Mouse (Mus musculus): ENCODE data around the gene Slc25a12.

Gene Slc25a12

DNA sequence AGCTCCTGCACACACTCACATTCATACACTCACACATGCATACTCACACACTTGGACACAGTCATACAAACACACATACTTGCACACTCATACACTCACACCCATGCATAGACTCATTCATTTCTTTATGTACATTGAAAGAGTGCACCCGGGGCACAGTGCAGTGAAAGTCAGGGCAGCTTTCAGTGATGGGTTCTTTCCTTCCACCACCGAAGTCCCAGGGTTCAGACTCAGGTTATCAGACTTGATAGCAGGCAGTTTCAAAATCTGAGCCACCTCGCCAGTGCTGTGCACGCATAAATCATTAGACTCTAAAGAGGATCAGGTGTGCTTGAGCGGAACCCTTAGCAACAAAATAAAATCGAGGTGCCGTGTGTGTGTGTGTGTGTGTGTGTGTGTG lies 17.4 kb downstream of the Slc25a12 start:
- no peak for DNase-seq (ENCODE audit: low spot score in 2 of 2)

DNA sequence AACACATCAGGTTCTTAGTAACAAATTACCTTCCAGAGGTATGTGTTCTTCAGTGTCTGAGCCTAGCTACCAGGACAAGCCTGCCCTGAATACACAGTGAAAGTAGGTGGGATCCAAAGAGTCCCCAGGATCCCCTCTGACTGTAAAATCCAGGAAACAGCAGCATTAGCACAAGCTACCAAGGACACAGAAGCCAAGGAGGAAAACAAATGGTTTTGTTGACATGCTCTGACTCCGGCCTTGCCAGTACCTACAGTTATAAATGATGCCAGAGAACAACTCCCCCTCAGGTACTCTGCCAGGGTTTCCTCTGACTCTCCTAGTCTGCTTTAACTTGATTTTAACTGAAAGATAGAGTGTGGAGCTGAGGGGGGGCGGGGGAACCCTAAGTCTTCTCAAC lies 18.0 kb downstream of the Slc25a12 start:
- no peak for DNase-seq (ENCODE audit: low spot score in 2 of 2)

DNA sequence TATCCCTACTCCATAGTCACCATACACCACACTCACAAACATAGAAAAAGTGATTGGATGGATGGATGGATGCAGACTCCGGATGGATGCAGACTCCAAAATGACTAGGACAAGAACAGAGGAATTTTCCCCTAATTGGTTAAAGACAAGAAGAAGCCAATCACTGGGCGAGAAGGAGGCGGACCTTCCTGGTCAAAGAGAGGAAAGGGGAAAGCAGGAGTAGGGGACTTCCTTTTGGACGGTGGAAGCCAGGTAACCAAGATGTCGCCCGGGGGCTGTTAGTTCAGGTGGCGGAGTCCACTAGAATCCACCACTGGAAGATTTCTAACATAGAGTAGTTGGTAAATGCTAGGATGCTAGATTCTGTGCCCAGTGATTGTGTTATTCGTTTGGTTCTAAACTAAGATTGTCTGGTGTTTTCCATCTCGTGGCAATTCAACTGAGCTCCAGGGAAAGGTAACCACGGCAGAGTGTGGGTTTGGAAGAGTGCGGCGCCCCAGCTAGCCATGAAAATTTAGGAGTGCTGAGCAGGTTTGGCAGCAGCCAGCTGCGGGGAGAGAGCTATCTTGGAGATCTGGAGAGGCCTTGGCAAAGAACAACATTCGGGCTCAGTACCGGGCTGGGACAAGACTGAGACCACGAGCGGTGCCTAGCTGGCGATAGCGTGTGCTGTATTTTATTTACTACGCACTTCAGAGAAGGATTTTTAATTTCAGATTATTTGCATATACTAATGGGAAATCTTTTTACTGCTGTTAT lies 19.6 kb downstream of the Slc25a12 start:
- DNase-seq (ENCODE audit: low spot score in 2 of 2): no peak

DNA sequence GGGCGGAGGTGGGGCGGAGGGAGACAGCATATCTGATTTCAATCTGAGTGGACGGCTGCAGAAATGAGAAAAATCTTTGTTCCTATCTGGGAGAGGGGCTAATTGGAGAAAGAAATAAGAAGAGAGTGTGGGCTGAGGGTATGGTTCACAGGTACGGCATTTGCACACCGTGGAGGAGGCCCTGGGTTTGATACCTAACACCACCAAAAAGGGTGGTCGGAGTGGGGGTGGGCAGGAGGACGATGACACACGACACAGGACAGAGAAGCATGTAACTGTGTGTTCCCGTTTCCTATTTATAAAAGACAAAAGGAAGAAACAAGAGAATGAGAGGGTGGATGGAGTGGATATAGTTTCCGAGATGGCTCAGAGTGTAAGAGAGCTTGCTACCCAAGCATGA lies 20.4 kb downstream of the Slc25a12 start:
- DNase-seq (ENCODE audit: low spot score in 2 of 2): no peak

DNA sequence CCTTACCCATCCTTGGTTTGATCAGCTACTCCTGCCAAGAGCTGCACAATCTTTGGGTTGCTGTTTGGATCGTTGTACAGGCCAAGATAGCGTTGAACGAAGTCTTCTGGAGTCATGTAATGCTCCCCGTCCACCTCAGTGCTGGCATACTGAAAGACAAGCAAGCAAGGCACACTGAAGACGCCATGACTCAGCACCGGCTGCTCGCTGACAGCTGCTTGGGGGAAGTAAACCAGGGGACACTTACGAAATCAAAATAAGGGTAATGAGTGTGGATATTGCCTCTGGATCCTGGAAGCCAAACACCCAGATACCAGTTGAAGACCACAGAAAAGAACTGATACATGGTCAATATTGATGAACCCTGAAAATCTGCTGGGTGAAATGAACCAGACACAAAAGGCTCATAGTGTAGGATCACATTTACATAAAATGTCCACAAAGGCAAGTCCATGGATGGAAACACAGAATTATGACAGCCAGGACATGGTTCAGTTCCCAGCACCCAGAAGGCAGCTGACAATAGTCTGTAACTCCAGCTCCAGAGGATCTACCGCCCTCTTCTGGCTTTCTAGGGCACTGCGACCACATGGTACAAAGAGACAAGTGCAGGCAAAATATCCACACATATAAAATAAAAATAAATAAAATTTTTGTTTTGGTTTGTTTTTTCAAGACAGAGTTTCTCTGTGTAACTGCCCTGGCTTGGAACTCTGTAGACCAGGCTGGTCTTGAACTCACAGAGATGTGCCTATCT lies 23.5 kb downstream of the Slc25a12 start:
- no peak for DNase-seq (ENCODE audit: low spot score in 2 of 2)

DNA sequence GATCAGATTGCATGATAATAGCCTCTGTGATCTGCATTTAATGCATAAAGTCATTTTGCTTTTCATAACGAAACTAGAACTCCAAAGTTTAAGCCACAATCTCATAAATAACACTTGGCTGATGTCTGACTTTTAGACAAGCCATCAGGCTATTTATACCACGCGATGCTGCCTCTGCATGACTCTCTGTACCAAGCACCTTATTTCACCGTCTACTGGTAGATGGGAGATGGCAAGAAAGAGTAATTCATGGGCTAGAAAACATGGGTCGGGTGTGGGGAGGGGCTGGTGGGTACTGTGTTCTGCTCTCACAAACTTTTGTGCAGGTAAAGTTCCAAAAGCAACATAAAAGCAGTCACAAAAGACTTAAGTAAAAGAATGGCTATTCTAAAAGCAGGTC lies 27.4 kb downstream of the Slc25a12 start:
- DNase-seq (ENCODE audit: low spot score in 2 of 2): no peak

DNA sequence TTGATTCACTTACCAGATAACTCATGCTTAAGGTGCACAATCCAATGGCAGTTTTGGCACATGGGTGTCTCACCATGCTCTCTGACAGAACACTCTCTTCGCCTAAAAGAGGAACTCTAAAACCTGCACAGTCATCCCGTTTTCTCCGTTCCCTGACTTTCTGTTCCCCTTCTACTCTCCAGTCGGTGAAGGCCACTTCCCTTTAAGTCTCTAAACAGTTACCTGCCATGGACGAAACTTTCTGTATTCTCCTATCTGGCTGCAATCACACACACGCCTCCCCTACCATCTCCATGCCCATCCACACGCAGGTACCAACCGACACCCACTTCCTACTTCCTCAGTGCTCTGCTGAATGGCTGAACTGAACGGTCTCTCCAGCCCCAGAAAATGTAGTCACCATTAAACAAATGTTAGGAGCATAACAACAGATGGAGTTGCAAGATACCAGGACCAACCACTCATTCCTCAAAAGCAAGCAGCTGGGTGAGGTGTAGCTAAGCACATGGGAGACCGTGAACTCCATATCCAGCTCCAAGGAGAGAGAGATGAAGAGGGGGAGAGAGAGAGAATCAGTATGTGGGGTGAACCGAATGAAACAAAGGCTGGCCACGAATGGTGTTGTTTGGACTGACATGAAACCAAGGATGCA lies 29.3 kb downstream of the Slc25a12 start:
- DNase-seq (ENCODE audit: low spot score in 2 of 2): no peak

DNA sequence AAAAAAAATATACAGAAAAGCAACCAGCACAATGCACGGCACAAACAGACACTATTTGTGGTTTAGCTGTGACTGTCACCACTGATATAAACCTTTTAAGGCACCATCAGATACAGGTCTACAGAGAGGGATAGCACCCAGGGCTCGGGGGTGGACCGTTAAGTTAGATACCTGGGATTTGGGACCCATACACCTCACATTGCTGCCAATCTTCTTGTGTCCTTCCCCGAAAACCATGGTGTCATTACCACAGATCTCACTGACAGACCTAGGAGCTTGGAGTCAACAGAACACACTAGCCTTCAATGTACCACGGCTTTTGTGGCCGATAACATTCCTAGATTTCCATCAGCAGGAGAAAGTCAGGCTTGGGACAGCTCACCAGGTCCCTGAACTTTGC lies 30.9 kb downstream of the Slc25a12 start:
- DNase-seq (ENCODE audit: low spot score in 2 of 2): no peak

DNA sequence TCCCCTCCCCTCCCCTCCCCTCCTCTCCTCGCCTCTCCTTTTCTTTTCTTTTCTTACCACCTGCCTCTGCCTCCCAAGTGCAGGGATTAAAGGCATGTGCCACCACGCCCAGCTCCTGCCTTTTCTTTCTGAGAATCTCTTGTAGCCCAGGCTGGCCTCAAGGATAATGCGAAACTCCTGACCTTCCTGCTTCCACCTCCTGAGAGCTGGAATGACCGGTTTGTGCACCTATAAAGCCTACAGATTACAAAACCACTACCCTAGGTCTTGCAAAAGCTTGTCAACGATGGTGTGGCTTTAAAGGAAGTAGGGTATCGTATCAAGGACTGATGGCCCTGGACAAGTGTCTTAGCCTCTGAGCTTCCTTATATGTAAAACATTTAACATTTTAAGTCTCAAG lies 31.3 kb downstream of the Slc25a12 start:
- no peak for DNase-seq (ENCODE audit: low spot score in 2 of 2)

DNA sequence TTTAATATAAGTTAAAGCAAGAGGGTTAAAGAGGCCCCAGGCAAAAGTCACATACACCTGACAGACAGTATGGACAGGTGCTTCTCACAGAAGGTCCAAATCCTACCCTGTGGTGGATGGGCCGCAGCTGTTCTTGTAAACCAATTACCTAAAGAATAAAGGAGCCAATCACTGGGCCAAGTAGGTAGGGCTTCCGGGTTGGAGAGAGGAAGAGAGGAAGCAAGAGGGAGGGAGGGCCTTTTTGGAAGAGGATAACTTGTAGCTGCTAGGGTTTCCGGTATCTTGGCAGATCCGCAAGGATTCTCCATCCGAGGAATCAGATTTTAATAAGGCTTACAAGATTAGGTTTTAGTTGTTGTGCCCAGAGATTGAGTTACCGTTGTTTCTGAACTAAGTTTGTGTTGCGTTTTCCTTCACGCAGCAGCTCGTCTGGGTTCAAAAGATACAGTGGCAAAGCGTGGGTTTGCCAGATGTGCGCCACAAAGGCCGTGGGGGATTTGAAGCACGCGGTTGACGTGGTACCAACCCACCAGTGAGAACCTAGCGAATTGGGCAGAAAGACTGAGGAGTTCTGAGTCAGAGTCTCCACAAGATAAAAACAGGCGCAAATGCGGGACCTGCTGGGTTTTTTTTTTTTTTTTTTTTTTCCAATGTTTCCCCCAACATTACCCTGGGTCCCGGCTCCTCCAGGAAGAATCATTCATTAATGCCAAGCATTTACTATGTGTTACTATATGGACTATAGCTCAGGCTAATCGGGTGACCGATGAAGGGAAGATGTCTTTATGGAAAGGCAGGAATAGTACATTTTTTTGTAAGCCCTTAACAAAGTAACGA lies 33.3 kb downstream of the Slc25a12 start:
- DNase-seq (ENCODE audit: low spot score in 2 of 2): no peak

DNA sequence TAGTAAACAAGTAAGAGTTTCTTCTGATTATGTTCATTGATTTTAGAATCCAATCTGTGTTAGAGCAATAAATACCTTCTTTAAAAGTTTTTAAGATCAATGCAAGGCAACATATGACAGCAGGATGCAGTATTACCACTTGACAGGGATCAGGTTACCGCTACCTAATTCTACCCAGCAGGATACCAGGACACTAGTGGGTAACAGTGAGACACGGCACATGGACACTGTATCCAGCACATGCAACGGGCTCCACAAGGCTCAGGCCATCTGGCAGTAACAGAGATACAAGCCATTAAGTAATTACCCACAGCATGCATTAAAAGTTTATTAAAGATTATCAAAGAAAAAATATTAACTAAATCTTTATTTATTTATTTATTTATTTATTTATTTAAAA lies 37.8 kb downstream of the Slc25a12 start:
- DNase-seq (ENCODE audit: low spot score in 2 of 2): no peak

DNA sequence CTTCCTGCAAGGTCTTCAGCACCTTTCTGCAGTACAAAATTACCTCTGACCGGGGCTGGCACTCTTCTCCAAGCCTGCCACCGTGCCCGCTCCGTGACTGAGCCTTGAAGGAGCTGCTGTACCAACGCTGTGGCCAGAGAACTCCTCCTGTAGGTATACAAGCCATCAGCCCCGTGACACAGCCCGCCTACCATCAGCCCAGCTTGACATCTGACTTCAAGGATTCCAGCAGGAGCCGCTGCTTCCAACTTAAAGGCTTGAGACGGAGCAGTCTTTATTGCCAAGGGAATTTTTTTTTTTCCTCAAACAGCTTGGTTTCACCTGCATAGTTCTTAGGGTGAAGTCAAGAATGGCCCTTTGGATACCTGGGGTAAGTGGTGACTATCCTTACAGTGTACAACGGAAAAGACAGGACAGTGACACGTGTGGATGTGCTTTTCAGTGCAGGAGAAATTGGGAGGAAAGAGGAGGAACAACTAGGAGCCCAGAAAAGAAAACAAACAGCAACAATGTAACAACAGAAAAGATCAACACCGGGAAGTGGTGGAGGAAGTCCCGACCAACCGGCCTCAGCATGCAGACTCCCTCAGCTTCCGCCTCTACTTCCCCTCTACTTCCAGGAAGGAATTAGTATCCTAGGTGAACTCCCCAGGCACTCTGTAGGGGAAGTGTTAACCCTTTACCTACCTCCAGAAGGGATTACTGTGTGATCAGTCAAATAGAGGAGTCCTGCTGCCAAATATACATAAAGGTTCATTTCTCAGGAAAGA lies 39.0 kb downstream of the Slc25a12 start:
- no peak for DNase-seq (ENCODE audit: low spot score in 2 of 2)

DNA sequence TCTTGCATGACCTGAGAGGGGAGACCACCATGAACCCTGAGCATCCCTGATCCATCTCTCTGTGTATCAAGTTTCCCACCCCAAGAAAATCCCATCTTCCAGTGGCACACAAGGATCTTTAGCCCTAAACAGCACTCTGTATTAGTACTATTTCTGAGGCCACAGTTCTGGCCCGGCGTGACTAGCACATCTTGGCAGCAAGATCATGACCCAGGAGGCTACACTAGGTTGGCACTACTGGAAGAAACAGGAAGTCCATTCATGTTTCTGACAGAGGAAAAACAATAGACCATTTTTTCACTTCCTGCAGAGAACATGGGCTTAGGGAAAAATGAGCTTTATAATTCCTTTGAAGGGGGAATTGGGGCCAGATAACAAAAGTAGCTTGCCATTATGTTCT lies 39.8 kb downstream of the Slc25a12 start:
- no peak for DNase-seq (ENCODE audit: low spot score in 2 of 2)

DNA sequence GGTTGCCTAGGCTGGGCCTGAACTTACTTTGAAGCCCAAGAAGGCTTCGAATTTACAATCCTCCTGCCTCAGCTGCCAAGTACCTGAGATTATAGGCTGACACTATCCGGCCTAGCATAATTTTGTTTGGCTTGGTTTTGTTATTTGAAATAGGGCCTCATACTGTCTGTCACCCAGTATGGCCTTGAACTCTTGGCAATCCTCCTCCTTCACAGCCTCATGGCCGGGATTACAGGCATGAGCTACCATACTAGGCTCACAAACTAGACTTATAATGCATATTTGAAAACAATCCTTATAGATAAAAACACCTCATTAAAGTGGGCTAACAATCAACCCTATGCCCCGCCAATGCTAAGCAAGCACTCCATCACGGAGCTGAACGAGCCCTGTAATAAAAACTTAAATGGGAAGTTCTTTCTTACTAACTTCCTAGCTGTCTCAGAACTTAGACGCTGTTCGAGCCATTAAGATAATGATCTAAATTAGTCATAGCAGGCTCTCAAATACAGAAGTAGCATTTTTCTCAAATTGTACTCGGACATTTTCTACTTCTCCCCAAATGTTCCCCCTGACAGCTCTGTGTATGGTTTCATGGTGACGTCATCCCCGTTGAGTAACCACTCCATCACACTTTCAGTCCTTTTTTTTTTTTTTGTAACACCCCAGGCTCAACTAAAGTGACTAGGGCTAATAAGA lies 40.6 kb downstream of the Slc25a12 start:
- DNase-seq (ENCODE audit: low spot score in 2 of 2): no peak

DNA sequence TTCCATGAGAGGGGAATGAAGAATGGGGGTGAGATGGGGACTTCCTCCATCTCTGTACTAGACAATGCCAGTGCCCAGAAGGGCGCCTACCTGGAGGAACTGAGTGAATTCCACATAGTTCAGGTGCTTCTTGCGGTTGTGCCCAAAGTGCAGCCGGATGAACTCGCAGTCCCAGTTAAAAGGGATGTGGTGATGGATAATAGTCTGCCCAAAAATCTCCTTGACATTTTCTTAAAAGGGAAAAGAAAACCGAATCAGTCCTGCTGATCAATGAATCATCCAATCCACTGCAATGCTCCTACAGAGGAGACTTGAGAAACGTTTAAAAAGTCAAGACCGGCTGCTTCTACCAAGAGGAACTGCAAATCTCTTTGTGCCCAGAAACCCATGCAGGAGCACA lies 43.7 kb downstream of the Slc25a12 start:
- DNase-seq (ENCODE audit: low spot score in 2 of 2): no peak

DNA sequence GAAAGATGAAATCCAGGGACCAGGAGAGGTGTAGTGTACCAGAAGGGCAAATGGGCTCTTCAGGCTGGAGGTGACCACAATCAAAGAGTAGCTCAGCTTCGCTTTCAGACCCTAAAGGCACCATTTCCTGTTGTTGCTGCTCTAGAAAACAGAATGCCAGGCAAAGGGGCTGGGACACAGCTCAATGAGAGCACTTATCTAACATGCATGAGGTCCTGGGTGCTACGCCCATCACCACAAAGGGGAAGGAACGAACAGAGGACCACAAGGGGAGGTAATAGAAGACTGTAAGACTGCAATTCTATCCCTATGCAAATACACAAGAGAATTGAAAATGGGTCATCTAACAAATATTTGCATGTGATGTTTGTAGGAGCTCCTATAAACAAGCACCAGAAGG lies 46.1 kb downstream of the Slc25a12 start:
- no peak for DNase-seq (ENCODE audit: low spot score in 2 of 2)

DNA sequence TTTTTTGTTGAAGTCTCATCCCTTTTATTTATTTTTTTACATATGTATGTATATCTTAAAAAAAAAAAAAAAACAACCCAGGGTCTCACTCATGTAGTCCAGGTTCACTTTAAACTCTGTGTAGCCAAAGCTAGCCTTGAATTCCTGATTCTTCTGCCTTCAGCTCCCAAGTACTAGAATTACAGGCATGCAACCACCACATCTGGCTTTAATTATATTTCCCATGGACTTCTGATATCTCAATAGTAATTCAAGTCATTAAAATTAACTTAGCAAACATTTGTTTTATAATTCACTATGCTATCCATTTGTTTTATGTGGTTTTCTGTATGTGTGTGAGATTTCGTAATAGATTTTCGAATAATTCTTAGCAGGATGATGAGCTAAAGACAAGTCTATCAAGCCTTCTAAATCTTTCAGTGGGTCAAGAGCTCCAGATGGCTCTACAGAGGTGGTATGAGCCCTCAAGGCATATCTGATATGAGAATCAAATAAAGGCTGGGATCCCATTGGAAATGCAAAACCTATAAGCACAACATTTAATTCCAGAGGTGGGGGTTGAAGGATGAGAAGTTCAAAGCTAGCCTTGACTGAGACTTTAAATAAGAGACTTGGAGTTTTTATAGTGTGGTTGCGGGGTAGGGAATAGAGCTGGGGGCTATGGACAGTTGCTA lies 51.3 kb downstream of the Slc25a12 start:
- DNase-seq (ENCODE audit: low spot score in 2 of 2): no peak

DNA sequence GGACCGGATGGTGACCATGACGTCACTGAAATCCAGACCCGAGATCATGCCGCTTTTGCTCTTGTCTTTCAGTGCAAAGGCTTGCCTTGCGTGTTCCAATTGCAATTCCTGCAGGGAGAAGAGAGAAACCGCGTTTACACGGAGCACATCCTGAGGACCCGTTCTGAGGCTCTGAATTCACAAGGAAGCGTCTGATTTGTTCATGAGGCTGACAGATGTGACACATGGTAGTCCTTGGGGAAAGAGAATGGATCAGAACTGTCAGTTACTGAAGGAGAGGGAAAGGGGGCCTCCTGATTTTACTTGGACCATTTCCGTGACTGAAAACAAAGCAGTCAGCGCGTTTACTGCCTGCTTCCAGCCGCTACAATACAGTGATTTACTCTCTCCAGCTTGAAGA lies 52.5 kb downstream of the Slc25a12 start:
- no peak for DNase-seq (ENCODE audit: low spot score in 2 of 2)

DNA sequence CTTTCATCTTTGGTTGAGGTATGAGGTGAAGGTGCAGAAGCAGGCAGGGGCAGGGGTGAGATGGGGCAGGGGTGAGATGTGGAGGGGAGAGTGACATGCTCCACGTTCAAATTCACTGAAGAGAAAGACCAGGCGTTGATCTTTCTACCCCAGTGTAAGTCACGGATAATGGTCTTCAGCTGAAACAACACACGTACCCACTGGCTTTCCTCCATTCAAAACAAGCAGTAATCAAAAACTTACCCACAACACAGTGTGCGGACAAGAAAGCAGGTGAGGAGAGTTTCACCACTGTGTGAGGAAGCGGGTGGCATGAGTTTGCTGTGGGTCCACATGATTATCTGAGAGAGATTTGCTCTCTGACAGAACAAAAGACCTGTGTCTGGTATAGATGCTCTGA lies 53.5 kb downstream of the Slc25a12 start:
- no peak for DNase-seq (ENCODE audit: low spot score in 2 of 2)

DNA sequence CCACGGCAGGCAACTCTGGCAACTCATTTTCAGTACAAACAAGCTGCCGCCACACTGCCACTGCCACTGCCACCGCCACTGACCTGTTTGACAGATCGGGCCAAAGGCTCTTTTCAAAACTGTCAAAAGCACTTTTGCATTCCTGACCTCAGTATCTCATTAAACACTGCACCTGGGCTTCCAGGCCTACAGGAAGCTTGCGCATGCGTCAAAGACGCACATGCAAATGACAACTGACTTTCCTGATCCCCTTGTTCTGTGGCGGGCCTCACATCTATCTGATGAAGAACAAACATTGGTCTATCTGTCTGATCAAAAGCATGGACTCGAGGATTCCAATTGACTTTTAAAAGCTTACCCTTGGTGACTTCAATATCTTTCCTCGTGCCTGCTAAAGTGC lies 55.5 kb downstream of the Slc25a12 start:
- no peak for DNase-seq (ENCODE audit: low spot score in 2 of 2)

Data from urinary bladder, postnatal 4 days (tissue).